Mouse (Mus musculus): ENCODE data around the gene Gm10663. TPM values are rescaled to one million over a fixed set of nuclear protein-coding genes. Genes with fewer than 3 reads are reported as not detected.

The Gm10663 gene
- total RNA-seq, 1 experiment: not detected

- TF ChIP-seq ZNF384 (IDR thresholded peaks at IDR 0.05; ENCODE audit: low read depth, low read length) (no peak), CHD2 (IDR thresholded peaks at IDR 0.05; ENCODE audit: low read depth, low read length) (no peak), ZC3H11A (IDR thresholded peaks at IDR 0.05; ENCODE audit: borderline replicate concordance, low read depth, low read length) (no peak), MAFK (IDR thresholded peaks at IDR 0.05; ENCODE audit: insufficient read depth, low read depth, low read length) (no peak)
- Histone ChIP-seq H3K27ac (ENCODE audit: insufficient read depth, low read depth, low read length, poor library complexity, severe bottlenecking) (no peak overlapping the region), H3K9me3 (ENCODE audit: control insufficient read depth, insufficient read depth, low read depth, low read length) (no peaks in the 10 kb centered on the region), H3K4me1 (ENCODE audit: control insufficient read depth in 2 of 2, insufficient read depth in 2 of 2, low read length in 2 of 2, poor library complexity in 1 of 2) (no peaks in the 10 kb centered on the region), H3K9ac (ENCODE audit: insufficient read depth, low read depth, low read length, poor library complexity, severe bottlenecking) (no peak overlapping the region), H3K36me3 (ENCODE audit: control insufficient read depth, insufficient read depth, low read length, poor library complexity, severe bottlenecking) (no peaks in the 10 kb centered on the region), H3K4me3 (ENCODE audit: insufficient read depth in 1 of 2, low read depth in 1 of 2, low read length in 2 of 2, poor library complexity in 1 of 2, severe bottlenecking in 1 of 2) (no peak overlapping the region)
- DNase-seq (ENCODE audit: low read depth, low spot score): no peak
- in situ Hi-C loops (cut with MboI; ENCODE audit: low sequenced_read_pairs in 2 of 2, unreplicated experiment in 2 of 2): no loop called here
These were observed 23.1 kb downstream of the Gm10663 start for GRCm38 (mm10) chr8:65097760-65098415.

GRCm38 (mm10) chr8:65099735-65100134 is 24.9 kb downstream of the Gm10663 start:
- DNase-seq (ENCODE audit: low read depth, low spot score): no peak
- no peak for TF ChIP-seq HCFC1 (IDR thresholded peaks at IDR 0.05; ENCODE audit: borderline replicate concordance, insufficient read depth, low read length)
- no peak for TF ChIP-seq ZNF384 (IDR thresholded peaks at IDR 0.05; ENCODE audit: low read depth, low read length)
- no peak for TF ChIP-seq CHD2 (IDR thresholded peaks at IDR 0.05; ENCODE audit: low read depth, low read length)
- TF ChIP-seq ZC3H11A (IDR thresholded peaks at IDR 0.05; ENCODE audit: borderline replicate concordance, low read depth, low read length): no peak
- TF ChIP-seq MAFK (IDR thresholded peaks at IDR 0.05; ENCODE audit: insufficient read depth, low read depth, low read length): no peak
- in situ Hi-C loops (cut with MboI; ENCODE audit: low sequenced_read_pairs in 2 of 2, unreplicated experiment in 2 of 2): no loop called here

GRCm38 (mm10) chr8:65103632-65104031 is 28.8 kb downstream of the Gm10663 start:
- H3K36me3 ChIP-seq (ENCODE audit: control insufficient read depth, insufficient read depth, low read length, poor library complexity, severe bottlenecking): no peaks in the 10 kb centered on the region
- DNase-seq (ENCODE audit: low read depth, low spot score): no peak
- H3K27ac ChIP-seq (ENCODE audit: insufficient read depth, low read depth, low read length, poor library complexity, severe bottlenecking): no peak overlapping the region
- no peak overlapping the region for H3K9ac ChIP-seq (ENCODE audit: insufficient read depth, low read depth, low read length, poor library complexity, severe bottlenecking)
- H3K4me1 ChIP-seq (ENCODE audit: control insufficient read depth in 2 of 2, insufficient read depth in 2 of 2, low read length in 2 of 2, poor library complexity in 1 of 2): no peaks in the 10 kb centered on the region
- H3K9me3 ChIP-seq (ENCODE audit: control insufficient read depth, insufficient read depth, low read depth, low read length): no peaks in the 10 kb centered on the region
- H3K4me3 ChIP-seq (ENCODE audit: insufficient read depth in 1 of 2, low read depth in 1 of 2, low read length in 2 of 2, poor library complexity in 1 of 2, severe bottlenecking in 1 of 2): no peak overlapping the region
- no peak for TF ChIP-seq CHD2 (IDR thresholded peaks at IDR 0.05; ENCODE audit: low read depth, low read length)
- no peak for TF ChIP-seq ZC3H11A (IDR thresholded peaks at IDR 0.05; ENCODE audit: borderline replicate concordance, low read depth, low read length)
- no peak for TF ChIP-seq ZNF384 (IDR thresholded peaks at IDR 0.05; ENCODE audit: low read depth, low read length)
- TF ChIP-seq MAFK (IDR thresholded peaks at IDR 0.05; ENCODE audit: insufficient read depth, low read depth, low read length): no peak
- TF ChIP-seq HCFC1 (IDR thresholded peaks at IDR 0.05; ENCODE audit: borderline replicate concordance, insufficient read depth, low read length): no peak
- in situ Hi-C loops (cut with MboI; ENCODE audit: low sequenced_read_pairs in 2 of 2, unreplicated experiment in 2 of 2): no loop called here

More at GRCm38 (mm10) chr8:65099735-65100134, 24.9 kb downstream of the Gm10663 start:
- Histone ChIP-seq H3K4me1 (ENCODE audit: control insufficient read depth in 2 of 2, insufficient read depth in 2 of 2, low read length in 2 of 2, poor library complexity in 1 of 2) (no peaks in the 10 kb centered on the region), H3K27ac (ENCODE audit: insufficient read depth, low read depth, low read length, poor library complexity, severe bottlenecking) (no peak overlapping the region), H3K9ac (ENCODE audit: insufficient read depth, low read depth, low read length, poor library complexity, severe bottlenecking) (no peak overlapping the region), H3K9me3 (ENCODE audit: control insufficient read depth, insufficient read depth, low read depth, low read length) (no peaks in the 10 kb centered on the region), H3K36me3 (ENCODE audit: control insufficient read depth, insufficient read depth, low read length, poor library complexity, severe bottlenecking) (no peaks in the 10 kb centered on the region), H3K4me3 (ENCODE audit: insufficient read depth in 1 of 2, low read depth in 1 of 2, low read length in 2 of 2, poor library complexity in 1 of 2, severe bottlenecking in 1 of 2) (no peak overlapping the region)

GRCm38 (mm10) chr8:65104041-65104440 is 29.2 kb downstream of the Gm10663 start:
- H3K4me3 ChIP-seq (ENCODE audit: insufficient read depth in 1 of 2, low read depth in 1 of 2, low read length in 2 of 2, poor library complexity in 1 of 2, severe bottlenecking in 1 of 2): no peak overlapping the region
- in situ Hi-C loops (cut with MboI; ENCODE audit: low sequenced_read_pairs in 2 of 2, unreplicated experiment in 2 of 2): no loop called here
- no peaks in the 10 kb centered on the region for H3K4me1 ChIP-seq (ENCODE audit: control insufficient read depth in 2 of 2, insufficient read depth in 2 of 2, low read length in 2 of 2, poor library complexity in 1 of 2)
- H3K9ac ChIP-seq (ENCODE audit: insufficient read depth, low read depth, low read length, poor library complexity, severe bottlenecking): no peak overlapping the region
- TF ChIP-seq MAFK (IDR thresholded peaks at IDR 0.05; ENCODE audit: insufficient read depth, low read depth, low read length) (no peak), ZNF384 (IDR thresholded peaks at IDR 0.05; ENCODE audit: low read depth, low read length) (no peak), ZC3H11A (IDR thresholded peaks at IDR 0.05; ENCODE audit: borderline replicate concordance, low read depth, low read length) (no peak), CHD2 (IDR thresholded peaks at IDR 0.05; ENCODE audit: low read depth, low read length) (no peak), HCFC1 (IDR thresholded peaks at IDR 0.05; ENCODE audit: borderline replicate concordance, insufficient read depth, low read length) (no peak)
- no peaks in the 10 kb centered on the region for H3K36me3 ChIP-seq (ENCODE audit: control insufficient read depth, insufficient read depth, low read length, poor library complexity, severe bottlenecking)
- no peaks in the 10 kb centered on the region for H3K9me3 ChIP-seq (ENCODE audit: control insufficient read depth, insufficient read depth, low read depth, low read length)
- H3K27ac ChIP-seq (ENCODE audit: insufficient read depth, low read depth, low read length, poor library complexity, severe bottlenecking): no peak overlapping the region
- no peak for DNase-seq (ENCODE audit: low read depth, low spot score)

Measured in ES-E14 (cell line).